Mouse (Mus musculus) neural tube, embryonic 11.5 days (tissue): ENCODE results near the gene Urb2. TPM values are rescaled to one million over a fixed set of nuclear protein-coding genes. Genes with fewer than 3 reads are reported as not detected.

Experiments used
- ATAC-seq: fragments of 200-750 bp; cut with Nextera tagmentation; 2 replicates; pipeline ENCODE4 v1.8.0; 2017; ENCODE audit warnings: moderate number of reproducible peaks, mild to moderate bottlenecking, moderate TSS enrichment, moderate library complexity; ENCODE audit not compliant: insufficient read depth, low FRiP score, low TSS enrichment
- DNase-seq: peaks from one replicate; pipeline ENCODE4 v3.0.0-alpha.2; 2015; ENCODE audit warnings: low spot score
- H3K27ac ChIP-seq: fragments of 300-500 bp; sonication (generic); 2 replicates; pipeline ENCODE4 v1.5.1; 2014; ENCODE audit warnings: low read depth, mild to moderate bottlenecking, low read length
- H3K27me3 ChIP-seq: fragments of 300-500 bp; sonication (generic); 2 replicates; pipeline ENCODE4 v1.6.1; 2014; ENCODE audit warnings: mild to moderate bottlenecking, low read length, mixed read lengths; ENCODE audit not compliant: control insufficient read depth, insufficient read depth
- H3K36me3 ChIP-seq: fragments of 300-500 bp; sonication (generic); 2 replicates; pipeline ENCODE4 v1.6.1; 2014; ENCODE audit warnings: mild to moderate bottlenecking, low read length, moderate library complexity, mixed read lengths; ENCODE audit not compliant: control insufficient read depth, insufficient read depth
- H3K4me1 ChIP-seq: fragments of 300-500 bp; sonication (generic); 2 replicates; pipeline ENCODE4 v1.6.1; 2014; ENCODE audit warnings: low read length, mixed read lengths; ENCODE audit not compliant: control insufficient read depth, insufficient read depth
- H3K4me2 ChIP-seq: fragments of 300-500 bp; sonication (generic); 2 replicates; pipeline ENCODE4 v1.6.1; 2014; ENCODE audit warnings: low read depth, mild to moderate bottlenecking, moderate library complexity
- H3K4me3 ChIP-seq: fragments of 300-500 bp; sonication (generic); 2 replicates; pipeline ENCODE4 v1.5.1; 2014; ENCODE audit warnings: low read depth, low read length
- H3K9ac ChIP-seq: fragments of 300-500 bp; sonication (generic); 2 replicates; pipeline ENCODE4 v1.6.1; 2014; ENCODE audit warnings: mild to moderate bottlenecking, low read length
- H3K9me3 ChIP-seq: fragments of 300-500 bp; sonication (generic); 2 replicates; pipeline ENCODE4 v1.6.1; 2016; ENCODE audit warnings: low read length; ENCODE audit not compliant: control insufficient read depth
- WGBS: fragments of 180-500 bp; shearing (Covaris S2); extraction: QIAGEN DNeasy Blood & Tissue Kit; methylation state at CpG from one replicate; pipeline ENCODE4 v1.1.7; 2014; 5-methylcytosine and 5-hydroxymethylcytosine counted together
- polyA plus RNA-seq: library from polyadenylated mRNA; unstranded; fragments of >200 nt; fragmentation: Nextera tagmentation; extraction: Ambion mirVana; gene quantifications from 2 replicates; pipeline ENCODE4 v1.2.1, GENCODE M21; 2014

Urb2 gene
- polyA plus RNA-seq, 1 experiment from 2014 or later: 9.7 TPM

GRCm38 (mm10) chr8:124033400-124033799, 12.1 kb downstream of the Urb2 start:
- Histone ChIP-seq H3K27ac (no peak overlapping the region), H3K4me3 (no peak overlapping the region), H3K9ac (no peak overlapping the region), H3K4me2 (no peak overlapping the region), H3K36me3 (peaks cover 34% of the 10 kb centered on the region), H3K4me1 (no peaks in the 10 kb centered on the region), H3K9me3 (no peaks in the 10 kb centered on the region), H3K27me3 (no peaks in the 10 kb centered on the region)
- no peak for DNase-seq
- WGBS: 75% methylated on average over 5 of the region's 5 CpGs
- no peak for ATAC-seq

- no peak overlapping the region for H3K4me2 ChIP-seq
- no peak overlapping the region for H3K9ac ChIP-seq
- H3K4me3 ChIP-seq: no peak overlapping the region
- no peaks in the 10 kb centered on the region for H3K27me3 ChIP-seq
- WGBS: 97% methylated on average over 7 of the region's 7 CpGs
- no peak overlapping the region for H3K27ac ChIP-seq
- no peak for ATAC-seq
- peaks cover 16% of the 10 kb centered on the region for H3K36me3 ChIP-seq
- no peak for DNase-seq
- H3K9me3 ChIP-seq: no peaks in the 10 kb centered on the region
- no peaks in the 10 kb centered on the region for H3K4me1 ChIP-seq
Observed at GRCm38 (mm10) chr8:124038121-124038520, 16.8 kb downstream of the Urb2 start.

- H3K4me2 ChIP-seq: no peak overlapping the region
- no peak overlapping the region for H3K9ac ChIP-seq
- ATAC-seq (no peak), DNase-seq (no peak)
- no peaks in the 10 kb centered on the region for H3K9me3 ChIP-seq
- H3K4me1 ChIP-seq: no peaks in the 10 kb centered on the region
- no peaks in the 10 kb centered on the region for H3K27me3 ChIP-seq
- 94% methylated on average over 4 of the region's 4 CpGs for WGBS
- H3K27ac ChIP-seq: no peak overlapping the region
- H3K4me3 ChIP-seq: no peak overlapping the region
- H3K36me3 ChIP-seq: peaks cover 16% of the 10 kb centered on the region
Observed at GRCm38 (mm10) chr8:124039351-124039750, 18.0 kb downstream of the Urb2 start.

- Histone ChIP-seq H3K27ac (no peak overlapping the region), H3K4me2 (no peak overlapping the region), H3K9me3 (no peaks in the 10 kb centered on the region), H3K4me3 (no peak overlapping the region), H3K9ac (no peak overlapping the region), H3K27me3 (no peaks in the 10 kb centered on the region), H3K4me1 (no peaks in the 10 kb centered on the region), H3K36me3 (peaks cover 13% of the 10 kb centered on the region)
- ATAC-seq: no peak
- WGBS: 90% methylated on average over 1 of the region's 1 CpGs
- DNase-seq: no peak
Observed at GRCm38 (mm10) chr8:124042201-124042600, 20.9 kb downstream of the Urb2 start.

GRCm38 (mm10) chr8:124044421-124044820, 23.1 kb downstream of the Urb2 start:
- ATAC-seq (no peak), DNase-seq (no peak)
- Histone ChIP-seq H3K4me2 (no peak overlapping the region), H3K4me3 (no peak overlapping the region), H3K9ac (no peak overlapping the region), H3K9me3 (no peaks in the 10 kb centered on the region), H3K27me3 (no peaks in the 10 kb centered on the region), H3K27ac (no peak overlapping the region), H3K4me1 (no peaks in the 10 kb centered on the region), H3K36me3 (peaks cover 5% of the 10 kb centered on the region)
- WGBS: 91% methylated on average over 5 of the region's 5 CpGs

- H3K4me2 ChIP-seq: no peak overlapping the region
- H3K9me3 ChIP-seq: no peaks in the 10 kb centered on the region
- 93% methylated on average over 12 of the region's 12 CpGs for WGBS
- no peak overlapping the region for H3K9ac ChIP-seq
- ATAC-seq: no peak
- peaks cover 5% of the 10 kb centered on the region for H3K36me3 ChIP-seq
- no peaks in the 10 kb centered on the region for H3K27me3 ChIP-seq
- no peaks in the 10 kb centered on the region for H3K4me1 ChIP-seq
- no peak overlapping the region for H3K27ac ChIP-seq
- DNase-seq: no peak
- H3K4me3 ChIP-seq: no peak overlapping the region
Observed at GRCm38 (mm10) chr8:124044931-124045330, 23.6 kb downstream of the Urb2 start.

- Histone ChIP-seq H3K9ac (no peak overlapping the region), H3K4me3 (no peak overlapping the region), H3K9me3 (no peaks in the 10 kb centered on the region), H3K36me3 (peaks cover 5% of the 10 kb centered on the region), H3K4me1 (no peaks in the 10 kb centered on the region), H3K4me2 (no peak overlapping the region), H3K27ac (no peak overlapping the region), H3K27me3 (no peaks in the 10 kb centered on the region)
- DNase-seq (no peak), ATAC-seq (no peak)
- WGBS: 89% methylated on average over 8 of the region's 8 CpGs
Observed at GRCm38 (mm10) chr8:124045856-124046255, 24.5 kb downstream of the Urb2 start.

- Histone ChIP-seq H3K36me3 (peaks cover 3% of the 10 kb centered on the region; the same call in 1 of the 2 replicates), H3K27ac (no peak overlapping the region), H3K4me3 (no peak overlapping the region), H3K4me2 (no peak overlapping the region), H3K27me3 (no peaks in the 10 kb centered on the region), H3K9me3 (no peaks in the 10 kb centered on the region), H3K9ac (no peak overlapping the region), H3K4me1 (no peaks in the 10 kb centered on the region)
- WGBS: 18% methylated on average over 3 of the region's 3 CpGs
- ATAC-seq (no peak), DNase-seq (peak; percentile 72)
Observed at GRCm38 (mm10) chr8:124052110-124052509, 30.8 kb downstream of the Urb2 start.

- Histone ChIP-seq H3K9me3 (no peaks in the 10 kb centered on the region), H3K27me3 (no peaks in the 10 kb centered on the region), H3K9ac (no peak overlapping the region), H3K4me3 (no peak overlapping the region), H3K27ac (no peak overlapping the region), H3K36me3 (0 out of 2 replicates have a peak, but pooled peaks cover 3% of the 10 kb centered on the region), H3K4me1 (no peaks in the 10 kb centered on the region), H3K4me2 (no peak overlapping the region)
- DNase-seq (no peak), ATAC-seq (no peak)
- 64% methylated on average over 4 of the region's 4 CpGs for WGBS
Observed at GRCm38 (mm10) chr8:124052568-124052967, 31.3 kb downstream of the Urb2 start.
